Mouse (Mus musculus): ENCODE measurements around the gene Aqp2. TPM values are rescaled to one million over a fixed set of nuclear protein-coding genes. Genes with fewer than 3 reads are reported as not detected.

Aqp2 gene
- polyA plus RNA-seq, 1 experiment from 2014 or later, result not detected

DNA sequence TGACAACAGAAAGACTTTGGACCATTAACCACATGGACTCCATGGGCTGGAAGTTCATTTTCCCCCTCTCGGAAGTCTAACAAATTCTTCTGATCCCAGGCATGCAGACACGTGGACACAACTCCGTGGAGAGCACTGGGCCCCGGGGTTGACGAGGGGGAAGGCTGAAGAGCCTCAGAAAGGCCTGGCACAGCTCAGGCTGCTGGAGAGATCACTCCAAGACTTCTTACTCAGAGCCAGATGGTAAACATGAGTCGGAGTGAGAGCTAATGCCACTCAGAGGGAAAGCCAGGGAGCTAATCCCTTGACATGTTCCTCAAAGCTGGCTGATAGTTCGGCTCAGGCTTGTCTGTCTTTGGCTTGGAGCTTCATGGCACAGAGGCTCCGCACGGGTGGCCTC lies 36.4 kb downstream of the Aqp2 start:
- DNase-seq (ENCODE audit: low spot score) (no peak), ATAC-seq (replicated peaks; ENCODE audit: low FRiP score) (no peak)
- Histone ChIP-seq H3K9me3 (ENCODE audit: control insufficient read depth, low read length) (no peaks in the 10 kb centered on the region), H3K4me3 (ENCODE audit: low read depth, low read length) (no peak overlapping the region), H3K9ac (ENCODE audit: low read length) (no peak overlapping the region), H3K27ac (ENCODE audit: low read depth, low read length) (no peak overlapping the region), H3K4me1 (replicated peaks; ENCODE audit: control insufficient read depth, insufficient read depth, low read length) (no peaks in the 10 kb centered on the region), H3K27me3 (ENCODE audit: control insufficient read depth, insufficient read depth, low read length) (no peaks in the 10 kb centered on the region; the same call in 1 of the 2 replicates), H3K4me2 (ENCODE audit: low read depth, low read length, severe bottlenecking) (no peak overlapping the region), H3K36me3 (ENCODE audit: control insufficient read depth, insufficient read depth, low read length) (no peaks in the 10 kb centered on the region)
- 46% methylated on average over 9 of the region's 9 CpGs for WGBS

DNA sequence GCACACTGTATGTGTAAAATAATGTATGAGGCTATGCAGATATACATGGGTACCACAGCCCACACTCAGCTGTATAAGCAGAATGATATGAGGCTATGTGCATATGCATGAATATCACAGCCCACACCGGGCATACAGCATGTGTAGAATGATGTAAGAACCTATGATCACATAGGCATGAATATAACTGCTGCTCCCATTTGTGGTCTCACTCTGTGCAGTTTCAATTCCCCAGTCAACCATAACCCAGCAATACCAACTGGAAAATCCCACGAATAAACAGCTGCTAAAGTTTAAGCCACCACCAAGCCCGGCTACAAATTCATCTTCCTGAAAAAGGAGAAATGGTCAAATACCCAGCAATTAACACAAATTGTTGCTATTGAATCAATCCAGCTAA lies 39.7 kb downstream of the Aqp2 start:
- no peak overlapping the region for H3K9ac ChIP-seq (ENCODE audit: low read length)
- no peak overlapping the region for H3K4me2 ChIP-seq (ENCODE audit: low read depth, low read length, severe bottlenecking)
- no peak overlapping the region for H3K27ac ChIP-seq (ENCODE audit: low read depth, low read length)
- WGBS, result 91% methylated on average over 3 of the region's 3 CpGs
- ATAC-seq (replicated peaks; ENCODE audit: low FRiP score) (no peak), DNase-seq (ENCODE audit: low spot score) (no peak)
- peaks cover 10% of the 10 kb centered on the region for H3K36me3 ChIP-seq (ENCODE audit: control insufficient read depth, insufficient read depth, low read length)
- H3K4me1 ChIP-seq (replicated peaks; ENCODE audit: control insufficient read depth, insufficient read depth, low read length), result no peaks in the 10 kb centered on the region
- no peaks in the 10 kb centered on the region for H3K9me3 ChIP-seq (ENCODE audit: control insufficient read depth, low read length)
- H3K4me3 ChIP-seq (ENCODE audit: low read depth, low read length), result no peak overlapping the region
- no peaks in the 10 kb centered on the region; the same call in 1 of the 2 replicates for H3K27me3 ChIP-seq (ENCODE audit: control insufficient read depth, insufficient read depth, low read length)

DNA sequence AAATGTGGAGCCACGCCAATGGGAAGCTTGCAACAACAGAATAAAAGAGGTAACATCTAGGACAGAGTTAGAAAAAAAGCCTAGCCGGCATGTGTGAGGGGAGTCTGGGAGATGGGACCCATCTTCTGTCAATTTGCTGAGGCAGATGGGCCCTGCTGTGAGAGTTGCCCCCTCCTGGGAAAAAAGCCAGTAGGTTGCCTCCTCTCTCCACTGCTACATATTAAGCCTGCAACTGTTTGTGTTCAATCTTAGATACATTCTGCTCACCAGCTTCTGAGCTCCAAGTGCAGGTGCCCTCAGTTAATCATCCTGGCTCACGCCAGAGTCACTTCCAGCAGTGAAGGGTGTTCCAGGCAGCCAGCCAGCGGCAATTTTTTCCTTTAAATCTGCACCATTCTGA lies 41.0 kb downstream of the Aqp2 start:
- 91% methylated on average over 4 of the region's 4 CpGs for WGBS
- DNase-seq (ENCODE audit: low spot score), result no peak
- no peak for ATAC-seq (replicated peaks; ENCODE audit: low FRiP score)

DNA sequence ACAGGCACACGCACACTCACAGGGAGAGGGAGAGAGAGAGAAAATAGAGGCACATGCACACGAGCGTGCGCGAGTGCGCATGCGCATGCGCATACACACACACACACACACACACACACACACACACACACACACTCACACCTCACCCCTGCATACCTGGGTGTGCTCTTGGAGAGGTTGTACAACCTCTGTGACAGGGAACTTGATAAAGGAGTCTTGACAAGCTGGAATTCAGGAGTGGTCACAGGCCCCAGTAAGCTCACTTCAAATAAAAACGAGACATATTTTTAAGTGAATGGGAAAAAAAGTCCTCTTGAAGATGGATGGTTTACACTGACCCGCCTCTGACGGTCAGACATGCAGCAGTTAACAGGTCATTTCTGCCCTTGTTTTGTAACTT lies 43.2 kb downstream of the Aqp2 start:
- ATAC-seq (replicated peaks; ENCODE audit: low FRiP score) (no peak), DNase-seq (ENCODE audit: low spot score) (no peak)
- Histone ChIP-seq H3K27me3 (ENCODE audit: control insufficient read depth, insufficient read depth, low read length) (no peaks in the 10 kb centered on the region), H3K36me3 (ENCODE audit: control insufficient read depth, insufficient read depth, low read length) (peaks cover 22% of the 10 kb centered on the region), H3K4me2 (ENCODE audit: low read depth, low read length, severe bottlenecking) (no peak overlapping the region), H3K4me1 (replicated peaks; ENCODE audit: control insufficient read depth, insufficient read depth, low read length) (no peaks in the 10 kb centered on the region), H3K27ac (ENCODE audit: low read depth, low read length) (no peak overlapping the region), H3K9ac (ENCODE audit: low read length) (no peak overlapping the region), H3K4me3 (ENCODE audit: low read depth, low read length) (no peak overlapping the region), H3K9me3 (ENCODE audit: control insufficient read depth, low read length) (no peaks in the 10 kb centered on the region)
- 97% methylated on average over 11 of the region's 11 CpGs for WGBS

More for the DNA sequence above, 41.0 kb downstream of the Aqp2 start:
- Histone ChIP-seq H3K4me3 (ENCODE audit: low read depth, low read length) (no peak overlapping the region), H3K36me3 (ENCODE audit: control insufficient read depth, insufficient read depth, low read length) (peaks cover 11% of the 10 kb centered on the region), H3K9me3 (ENCODE audit: control insufficient read depth, low read length) (no peaks in the 10 kb centered on the region), H3K27me3 (ENCODE audit: control insufficient read depth, insufficient read depth, low read length) (no peaks in the 10 kb centered on the region), H3K9ac (ENCODE audit: low read length) (no peak overlapping the region), H3K27ac (ENCODE audit: low read depth, low read length) (no peak overlapping the region), H3K4me2 (ENCODE audit: low read depth, low read length, severe bottlenecking) (no peak overlapping the region), H3K4me1 (replicated peaks; ENCODE audit: control insufficient read depth, insufficient read depth, low read length) (no peaks in the 10 kb centered on the region)

DNA sequence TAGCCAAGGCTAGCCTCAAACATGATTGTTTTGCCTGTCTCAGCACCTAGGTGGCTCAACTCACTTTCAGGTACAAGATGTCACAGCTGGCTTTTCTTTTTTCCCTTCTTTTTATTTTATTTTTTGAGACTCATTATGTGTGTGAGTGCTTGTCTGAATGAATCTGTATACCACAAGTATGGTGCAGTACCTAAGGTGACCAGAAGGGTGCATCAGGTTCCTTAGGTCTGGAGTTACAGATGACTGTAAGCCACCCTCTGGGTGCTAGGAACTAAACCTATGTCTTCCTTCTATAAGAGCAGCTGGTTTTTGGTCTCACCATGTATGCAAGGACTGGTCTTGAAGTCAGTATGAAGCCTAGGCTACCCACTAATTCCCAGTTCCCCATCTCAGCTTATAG lies 52.8 kb downstream of the Aqp2 start:
- ATAC-seq (replicated peaks; ENCODE audit: low FRiP score) (no peak), DNase-seq (ENCODE audit: low spot score) (no peak)
- H3K9me3 ChIP-seq (ENCODE audit: control insufficient read depth, low read length), result no peaks in the 10 kb centered on the region
- no peaks in the 10 kb centered on the region for H3K27me3 ChIP-seq (ENCODE audit: control insufficient read depth, insufficient read depth, low read length)
- no peak overlapping the region for H3K4me3 ChIP-seq (ENCODE audit: low read depth, low read length)
- H3K4me1 ChIP-seq (replicated peaks; ENCODE audit: control insufficient read depth, insufficient read depth, low read length), result no peaks in the 10 kb centered on the region
- no peak overlapping the region for H3K4me2 ChIP-seq (ENCODE audit: low read depth, low read length, severe bottlenecking)
- peaks cover 36% of the 10 kb centered on the region for H3K36me3 ChIP-seq (ENCODE audit: control insufficient read depth, insufficient read depth, low read length)
- no peak overlapping the region for H3K9ac ChIP-seq (ENCODE audit: low read length)
- H3K27ac ChIP-seq (ENCODE audit: low read depth, low read length), result no peak overlapping the region

Other genes starting within 250 kb of the Aqp2 start
- gene Fmnl3, start 208.6 kb upstream of the Aqp2 start, polyA plus RNA-seq (2014; fragmentation: Nextera tagmentation; extraction: Ambion mirVana), result 14.3 and 17.0 TPM in 2 replicates
- gene Tmbim6, start 186.2 kb upstream of the Aqp2 start, polyA plus RNA-seq (2014; fragmentation: Nextera tagmentation; extraction: Ambion mirVana), result 229 and 267 TPM in 2 replicates
- 12.0 and 12.2 TPM in 2 replicates for gene Nckap5l, start 121.3 kb upstream of the Aqp2 start, polyA plus RNA-seq (2014; fragmentation: Nextera tagmentation; extraction: Ambion mirVana)
- 20.0 and 21.5 TPM in 2 replicates for gene Bcdin3d, start 104.3 kb upstream of the Aqp2 start, polyA plus RNA-seq (2014; fragmentation: Nextera tagmentation; extraction: Ambion mirVana)
- 0.21 and 0.95 TPM in 2 replicates for gene Faim2, start 50.9 kb upstream of the Aqp2 start, polyA plus RNA-seq (2014; fragmentation: Nextera tagmentation; extraction: Ambion mirVana)
- 0.17 TPM in 1 of 2 replicates, not detected in the other for gene Aqp5, start 11.7 kb downstream of the Aqp2 start, polyA plus RNA-seq (2014; fragmentation: Nextera tagmentation; extraction: Ambion mirVana)
- gene Aqp6, start 22.3 kb downstream of the Aqp2 start, polyA plus RNA-seq (2014; fragmentation: Nextera tagmentation; extraction: Ambion mirVana), result not detected in 2 replicates
- gene Racgap1, start 72.6 kb downstream of the Aqp2 start, polyA plus RNA-seq (2014; fragmentation: Nextera tagmentation; extraction: Ambion mirVana), result 201 and 217 TPM in 2 replicates
- 3.9 and 5.3 TPM in 2 replicates for gene Asic1, start 91.3 kb downstream of the Aqp2 start, polyA plus RNA-seq (2014; fragmentation: Nextera tagmentation; extraction: Ambion mirVana)
- 134 and 142 TPM in 2 replicates for gene Smarcd1, start 123.1 kb downstream of the Aqp2 start, polyA plus RNA-seq (2014; fragmentation: Nextera tagmentation; extraction: Ambion mirVana)
- gene Gm17349, start 126.4 kb downstream of the Aqp2 start, polyA plus RNA-seq (2014; fragmentation: Nextera tagmentation; extraction: Ambion mirVana), result not detected in 2 replicates
- 0.35 and 0.53 TPM in 2 replicates for gene Gpd1, start 138.5 kb downstream of the Aqp2 start, polyA plus RNA-seq (2014; fragmentation: Nextera tagmentation; extraction: Ambion mirVana)
- gene Cox14, start 146.6 kb downstream of the Aqp2 start, polyA plus RNA-seq (2014; fragmentation: Nextera tagmentation; extraction: Ambion mirVana), result 140 and 154 TPM in 2 replicates
- 59.2 and 59.7 TPM in 2 replicates for gene Cers5, start 193.8 kb downstream of the Aqp2 start, polyA plus RNA-seq (2014; fragmentation: Nextera tagmentation; extraction: Ambion mirVana)